ENCODE assay signal across 14 mouse cellular contexts in genomic region chr10:46718349-46719087, GRCm38 (mm10).
DNase-seq lines count a peak whose midpoint lies in the region; ATAC-seq and TF ChIP-seq lines count a peak whose summit lies in the region.
"Had no signal": no experiment of that assay in that cellular context is flagged by ENCODE, and none has a peak within 500 bp of the region (broad histone marks: within the 10 kb centered on the region; RNA-seq: fewer than 3 reads in every experiment).

No protein-coding gene starts in this region.

- peak; percentile 90 for ATAC-seq in forebrain, postnatal 0 days
- ATAC-seq: liver, embryonic 12.5 days had no signal

- no peaks in the 10 kb centered on the region for H3K4me1 ChIP-seq in forebrain, postnatal 0 days (ENCODE audit: insufficient read depth)
- H3K4me1 ChIP-seq: liver, embryonic 12.5 days had no signal

- H3K27ac ChIP-seq in forebrain, postnatal 0 days (ENCODE audit: low read depth, low read length) = peak overlapping the region; percentile 73
- H3K27ac ChIP-seq: left cerebral cortex, adult 2 months; liver, embryonic 12.5 days had no signal

- no peaks in the 10 kb centered on the region for H3K9me3 ChIP-seq in forebrain, postnatal 0 days (ENCODE audit: low read length)
- H3K9me3 ChIP-seq: liver, embryonic 12.5 days had no signal

- no peak overlapping the region for H3K4me3 ChIP-seq in forebrain, postnatal 0 days (ENCODE audit: low read depth, low read length)
- H3K4me3 ChIP-seq: left cerebral cortex, adult 2 months; liver, embryonic 12.5 days had no signal

- WGBS in forebrain, postnatal 0 days = 22% methylated on average over 2 of the region's 2 CpGs

- H3K36me3 ChIP-seq in forebrain, postnatal 0 days (ENCODE audit: insufficient read depth) = no peaks in the 10 kb centered on the region
- H3K36me3 ChIP-seq: liver, embryonic 12.5 days had no signal

- H3K27me3 ChIP-seq in forebrain, postnatal 0 days (ENCODE audit: insufficient read depth, low read length) = no peaks in the 10 kb centered on the region
- H3K27me3 ChIP-seq: liver, embryonic 12.5 days had no signal

- 0 out of 2 replicates have a peak overlapping the region, but pooled peaks have one; percentile 0 for H3K4me2 ChIP-seq in forebrain, postnatal 0 days (ENCODE audit: low read depth)
- H3K4me2 ChIP-seq: liver, embryonic 12.5 days had no signal

- H3K9ac ChIP-seq in forebrain, postnatal 0 days = no peak overlapping the region
- H3K9ac ChIP-seq: liver, embryonic 12.5 days had no signal

- peak; percentile 44 to 50 for DNase-seq in right cerebral cortex, postnatal 10 days (ENCODE audit: low spot score in 2 of 2)
- no peak for DNase-seq in right cerebral cortex, postnatal 14 days
- peak; percentile 70 for DNase-seq in forebrain, postnatal 0 days
- DNase-seq in layer of hippocampus, adult 9-11 months = peak; percentile 52
- DNase-seq in adrenal gland, adult 18-20 months (ENCODE audit: low spot score in 2 of 2) = no peak
- DNase-seq in testis, postnatal 14 days (ENCODE audit: low spot score) = no peak
- no peak for DNase-seq in c-Kit-positive CD71-positive TER-119-positive erythroid progenitor cells, embryonic 14.5 days (ENCODE audit: low spot score)
- DNase-seq: adrenal gland, postnatal 14 days; cerebellum, adult 11-12 months; heart, postnatal 14 days; lung, postnatal 14 days; right cerebral cortex, adult 18-20 months had no signal

- TF ChIP-seq CTCF in forebrain, postnatal 0 days (IDR thresholded peaks at IDR 0.05; ENCODE audit: low read depth) = no peak

Comparison
In these comparisons a context has a peak if more than half of its experiments do, and no peak if none do; other contexts are left out.
1. DNase-seq: peak in right cerebral cortex, postnatal 10 days (2 of 2), forebrain, postnatal 0 days (single experiment) and layer of hippocampus, adult 9-11 months (single experiment); none in right cerebral cortex, postnatal 14 days (single experiment), adrenal gland, adult 18-20 months (0 of 2), testis, postnatal 14 days (single experiment) and c-Kit-positive CD71-positive TER-119-positive erythroid progenitor cells, embryonic 14.5 days (single experiment).